Mouse (Mus musculus) cortical plate, adult 2 months (tissue): Measurements from ENCODE around the gene Ilk.
"Not testable (repeated sequence)": the region's sequence is repeated elsewhere in the genome, so short reads cannot be mapped to it uniquely, and the experiment has no call there.

ENCODE experiments used
- CTCF ChIP-seq: fragments of 200-500 bp; IDR thresholded peaks from 2 replicates; pipeline ENCODE4 v1.5.1; 2011; ENCODE audit warnings: mild to moderate bottlenecking, control low read depth, low read length; ENCODE audit not compliant: insufficient read depth; ENCODE audit errors: extremely low read depth
- POLR2A ChIP-seq: fragments of 200-500 bp; IDR thresholded peaks from 2 replicates; pipeline ENCODE4 v1.6.1; 2011; ENCODE audit warnings: mild to moderate bottlenecking, low read length, control low read depth; ENCODE audit not compliant: insufficient read depth; ENCODE audit errors: extremely low read depth

- not testable (repeated sequence) for TF ChIP-seq POLR2A, CTCF
Observed at GRCm38 (mm10) chr7:105743246-105743925, 7.0 kb downstream of the Ilk start.
